25 mouse cellular contexts compared by ENCODE assay signal in genomic region chr1:138023601-138024000, GRCm38 (mm10).
DNase-seq lines count a peak whose midpoint lies in the region; ATAC-seq lines count a peak whose summit lies in the region.
"Had no signal": no experiment of that assay in that cellular context is flagged by ENCODE, and none has a peak within 500 bp of the region (broad histone marks: within the 10 kb centered on the region; RNA-seq: fewer than 3 reads in every experiment).

No protein-coding gene starts in this region.

- DNase-seq in embryo, embryonic 10.5 days (ENCODE audit: low spot score), result peak; percentile 52
- no peak for DNase-seq in embryo, embryonic 9.5 days (ENCODE audit: extremely low spot score)
- DNase-seq in kidney, postnatal 36 days, result no peak
- DNase-seq in forelimb bud, embryonic 11.5 days (ENCODE audit: low read depth, low spot score), result peak; percentile 40
- DNase-seq in Muller cell, postnatal 12 days (ENCODE audit: inconsistent ontology term), result no peak
- DNase-seq: adrenal gland, adult 2 months; cerebellum, adult 2 months; cerebellum, postnatal 36 days; gastrocnemius, adult 2 months; heart, postnatal 4 days; kidney, adult 2 months; kidney, postnatal 10 days; lung, adult 18-20 months; lung, postnatal 10 days; thymus, postnatal 14 days had no signal

- no peak for ATAC-seq in kidney, embryonic 14.5 days (ENCODE audit: low FRiP score, low TSS enrichment)
- ATAC-seq in CD4-positive, CD25-positive, alpha-beta regulatory T cell, adult 4 months, result no peak
- ATAC-seq: inflammation-experienced regulatory T-cells, adult 6 months; liver, embryonic 12.5 days; midbrain, embryonic 16.5 days; Patski had no signal

- no peak overlapping the region for H3K4me2 ChIP-seq in kidney, embryonic 14.5 days (replicated peaks; ENCODE audit: low read depth, low read length)
- H3K4me2 ChIP-seq: heart, embryonic 15.5 days; hindbrain, embryonic 14.5 days; liver, embryonic 12.5 days had no signal

- H3K36me3 ChIP-seq in kidney, embryonic 14.5 days (ENCODE audit: control insufficient read depth, insufficient read depth, low read length), result no peaks in the 10 kb centered on the region
- H3K36me3 ChIP-seq: heart, embryonic 15.5 days; limb, embryonic 12.5 days; liver, embryonic 12.5 days; midbrain, embryonic 10.5 days had no signal

- H3K27me3 ChIP-seq in kidney, embryonic 14.5 days (ENCODE audit: control insufficient read depth, insufficient read depth, low read length), result no peaks in the 10 kb centered on the region
- H3K27me3 ChIP-seq: heart, embryonic 15.5 days; limb, embryonic 12.5 days; liver, embryonic 12.5 days had no signal

- no peak overlapping the region for H3K9ac ChIP-seq in kidney, embryonic 14.5 days (ENCODE audit: low read depth, low read length)
- H3K9ac ChIP-seq: heart, embryonic 15.5 days; hindbrain, embryonic 14.5 days; limb, embryonic 12.5 days; liver, embryonic 12.5 days had no signal

- H3K27ac ChIP-seq in kidney, embryonic 14.5 days (ENCODE audit: low read depth, low read length), result 0 out of 2 replicates have a peak overlapping the region, but pooled peaks have one; percentile 20
- H3K27ac ChIP-seq: gastrocnemius, adult 2 months; heart, embryonic 15.5 days; hindbrain, embryonic 14.5 days; liver, embryonic 12.5 days; midbrain, embryonic 10.5 days had no signal

- H3K9me3 ChIP-seq in kidney, embryonic 14.5 days (ENCODE audit: control insufficient read depth, low read length), result no peaks in the 10 kb centered on the region
- H3K9me3 ChIP-seq: heart, embryonic 15.5 days; limb, embryonic 12.5 days; liver, embryonic 12.5 days; midbrain, embryonic 10.5 days had no signal

- no peak overlapping the region for H3K4me3 ChIP-seq in kidney, embryonic 14.5 days (ENCODE audit: low read length)
- H3K4me3 ChIP-seq: gastrocnemius, adult 2 months; heart, embryonic 15.5 days; limb, embryonic 12.5 days; liver, embryonic 12.5 days; midbrain, embryonic 10.5 days had no signal

- H3K4me1 ChIP-seq in kidney, embryonic 14.5 days (ENCODE audit: control insufficient read depth, insufficient read depth, low read length), result no peaks in the 10 kb centered on the region
- H3K4me1 ChIP-seq: heart, embryonic 15.5 days; liver, embryonic 12.5 days had no signal

- 67% methylated on average over 4 of the region's 4 CpGs for WGBS in kidney, embryonic 14.5 days

Comparison
In these comparisons a context has a peak if more than half of its experiments do, and no peak if none do; other contexts are left out.
1. DNase-seq: peak in embryo, embryonic 10.5 days (single experiment) and forelimb bud, embryonic 11.5 days (single experiment); none in embryo, embryonic 9.5 days (single experiment), kidney, postnatal 36 days (0 of 2) and Muller cell, postnatal 12 days (single experiment).